ENCODE assay signal across 8 mouse cellular contexts in genomic region chr19:42744162-42744586, GRCm38 (mm10). TPM values are rescaled to one million over a fixed set of nuclear protein-coding genes. Genes with fewer than 3 reads are reported as not detected.
DNase-seq lines count a peak whose midpoint lies in the region; ATAC-seq and TF ChIP-seq lines count a peak whose summit lies in the region.

No protein-coding gene starts in this region.

- H3K4me2 ChIP-seq in heart, embryonic 14.5 days (ENCODE audit: low read length) = no peak overlapping the region
- H3K4me2 ChIP-seq in liver, embryonic 13.5 days = peak overlapping the region; percentile 44

- peak; percentile 78 for TF ChIP-seq CTCF in ES-Bruce4 (IDR thresholded peaks at IDR 0.05; ENCODE audit: low read depth, low read length)

- no peaks in the 10 kb centered on the region for H3K36me3 ChIP-seq in ES-Bruce4 (ENCODE audit: control insufficient read depth, insufficient read depth, low read length, poor library complexity, severe bottlenecking)
- no peaks in the 10 kb centered on the region for H3K36me3 ChIP-seq in heart, embryonic 14.5 days (ENCODE audit: control insufficient read depth, insufficient read depth, low read length)
- H3K36me3 ChIP-seq in liver, embryonic 13.5 days = no peaks in the 10 kb centered on the region

- WGBS in heart, embryonic 14.5 days = 11% methylated on average over 4 of the region's 4 CpGs
- 6% methylated on average over 4 of the region's 4 CpGs for WGBS in liver, embryonic 13.5 days (ENCODE audit: insufficient replicate concordance)

- peak; percentile 71 for ATAC-seq in erythroid progenitor cell, adult 5-6 weeks (replicated peaks; ENCODE audit: low FRiP score, poor library complexity, severe bottlenecking)
- ATAC-seq in heart, embryonic 14.5 days (ENCODE audit: insufficient number of reproducible peaks, insufficient read depth, low FRiP score, low read depth) = peak; percentile 55
- ATAC-seq in liver, embryonic 13.5 days (ENCODE audit: low read depth) = peak; percentile 79

- H3K4me3 ChIP-seq in ES-Bruce4 (ENCODE audit: low read depth, low read length) = no peak overlapping the region
- no peak overlapping the region for H3K4me3 ChIP-seq in heart, embryonic 14.5 days (ENCODE audit: control insufficient read depth in 1 of 2, insufficient read depth in 1 of 2, low read depth in 1 of 2, low read length in 2 of 2)
- H3K4me3 ChIP-seq in liver, embryonic 13.5 days (replicated peaks) = no peak overlapping the region

- no peak overlapping the region for H3K9ac ChIP-seq in ES-Bruce4 (ENCODE audit: low read depth, poor library complexity, severe bottlenecking)
- H3K9ac ChIP-seq in heart, embryonic 14.5 days (ENCODE audit: low read length) = no peak overlapping the region
- 0 out of 2 replicates have a peak overlapping the region, but pooled peaks have one; percentile 12 for H3K9ac ChIP-seq in liver, embryonic 13.5 days

- H3K27ac ChIP-seq in ES-Bruce4 (ENCODE audit: insufficient read depth, low read length) = no peak overlapping the region
- no peak overlapping the region for H3K27ac ChIP-seq in heart, embryonic 14.5 days (replicated peaks in 1 of 2; ENCODE audit: control insufficient read depth in 1 of 2, insufficient read depth in 1 of 2, low read depth in 2 of 2, low read length in 2 of 2)
- peak overlapping the region; percentile 9 for H3K27ac ChIP-seq in liver, embryonic 13.5 days

- H3K9me3 ChIP-seq in ES-Bruce4 (replicated peaks; ENCODE audit: control insufficient read depth, insufficient read depth, low read length, poor library complexity, severe bottlenecking) = no peaks in the 10 kb centered on the region
- no peaks in the 10 kb centered on the region for H3K9me3 ChIP-seq in heart, embryonic 14.5 days (ENCODE audit: control insufficient read depth, low read length)
- no peaks in the 10 kb centered on the region for H3K9me3 ChIP-seq in liver, embryonic 13.5 days (replicated peaks)

- no peak for TF ChIP-seq EP300 in ES-Bruce4 (IDR thresholded peaks at IDR 0.05; ENCODE audit: insufficient read depth, low read depth, low read length)

- peak; percentile 72 for DNase-seq in adipocyte (ENCODE audit: low spot score)
- peak; percentile 68 to 73 for DNase-seq in kidney, postnatal 25 days
- DNase-seq in liver, embryonic 13.5 days = peak; percentile 13
- peak; percentile 56 for DNase-seq in neural tube, embryonic 10.5 days (ENCODE audit: extremely low spot score, low spot score)
- no peak for DNase-seq in c-Kit-positive CD71-positive TER-119-positive erythroid progenitor cells, embryonic 14.5 days (ENCODE audit: low spot score)

- H3K27me3 ChIP-seq in ES-Bruce4 (ENCODE audit: control insufficient read depth, insufficient read depth, low read length, poor library complexity, severe bottlenecking) = no peaks in the 10 kb centered on the region
- no peaks in the 10 kb centered on the region; the same call in 1 of the 2 replicates for H3K27me3 ChIP-seq in heart, embryonic 14.5 days (ENCODE audit: control insufficient read depth, insufficient read depth, low read length)
- no peaks in the 10 kb centered on the region for H3K27me3 ChIP-seq in liver, embryonic 13.5 days

- peaks cover 4% of the 10 kb centered on the region for H3K4me1 ChIP-seq in ES-Bruce4 (ENCODE audit: control insufficient read depth, insufficient read depth, low read length)
- peaks cover 14 to 22% of the 10 kb centered on the region in 2 experiments for H3K4me1 ChIP-seq in heart, embryonic 14.5 days (ENCODE audit: control insufficient read depth in 2 of 2, insufficient read depth in 2 of 2, low read length in 2 of 2)
- peaks cover 48% of the 10 kb centered on the region for H3K4me1 ChIP-seq in liver, embryonic 13.5 days (replicated peaks)

- TF ChIP-seq POLR2A in ES-Bruce4 (IDR thresholded peaks at IDR 0.05; ENCODE audit: insufficient read depth, low read length) = no peak

RNA-seq across cellular contexts. Expression of gene Pyroxd2, which starts 8.4 kb away (rescaled TPM):
- polyA plus RNA-seq in ES-Bruce4 (2011; ENCODE audit: insufficient read depth, insufficient read length, low read depth, missing spikeins) = 0.27 and 0.81 TPM in 2 replicates
- 0.36 and 0.84 TPM in 2 replicates for total RNA-seq in erythroid progenitor cell, adult 5-6 weeks (2015; ENCODE audit: low replicate concordance)
- not detected in 2 replicates for total RNA-seq in erythroid progenitor cell, adult 5-6 weeks (2017; ENCODE audit: low replicate concordance)
- polyA plus RNA-seq in heart, embryonic 14.5 days (2014; fragmentation: Nextera tagmentation; extraction: Ambion mirVana) = 4.4 and 4.7 TPM in 2 replicates
- 1.5 and 1.8 TPM in 2 replicates for polyA plus RNA-seq in liver, embryonic 13.5 days (2015; fragmentation: Nextera tagmentation; extraction: Ambion mirVana)

RNA-seq across cellular contexts. Expression of gene Hps1, which starts 35.6 kb away (rescaled TPM):
- 13.2 and 14.1 TPM in 2 replicates for polyA plus RNA-seq in ES-Bruce4 (2011; ENCODE audit: insufficient read depth, insufficient read length, low read depth, missing spikeins)
- 2.5 and 3.8 TPM in 2 replicates for total RNA-seq in erythroid progenitor cell, adult 5-6 weeks (2015; ENCODE audit: low replicate concordance)
- total RNA-seq in erythroid progenitor cell, adult 5-6 weeks (2017; ENCODE audit: low replicate concordance) = 2.7 and 4.0 TPM in 2 replicates
- 4.9 and 5.6 TPM in 2 replicates for polyA plus RNA-seq in heart, embryonic 14.5 days (2014; fragmentation: Nextera tagmentation; extraction: Ambion mirVana)
- 8.8 and 9.1 TPM in 2 replicates for polyA plus RNA-seq in liver, embryonic 13.5 days (2015; fragmentation: Nextera tagmentation; extraction: Ambion mirVana)
